Mouse (Mus musculus) liver, embryonic 14.5 days (tissue): Measurements from ENCODE around the gene Pitx2.

Experiments
- CTCF ChIP-seq: IDR thresholded peaks from 2 replicates; pipeline ENCODE4 v1.5.1; 2016; ENCODE audit warnings: antibody characterized with exemption, low read depth, control low read depth
- EP300 ChIP-seq: IDR thresholded peaks from 2 replicates; pipeline ENCODE4 v1.6.1; 2016; ENCODE audit warnings: antibody characterized with exemption, low read depth

GRCm38 (mm10) chr3:129158812-129159370 is 40.8 kb upstream of the Pitx2 start:
- TF ChIP-seq CTCF, result no peak
- TF ChIP-seq EP300, result no peak
